Comparison of ENCODE assay signal across 8 mouse cellular contexts in the genomic region with DNA sequence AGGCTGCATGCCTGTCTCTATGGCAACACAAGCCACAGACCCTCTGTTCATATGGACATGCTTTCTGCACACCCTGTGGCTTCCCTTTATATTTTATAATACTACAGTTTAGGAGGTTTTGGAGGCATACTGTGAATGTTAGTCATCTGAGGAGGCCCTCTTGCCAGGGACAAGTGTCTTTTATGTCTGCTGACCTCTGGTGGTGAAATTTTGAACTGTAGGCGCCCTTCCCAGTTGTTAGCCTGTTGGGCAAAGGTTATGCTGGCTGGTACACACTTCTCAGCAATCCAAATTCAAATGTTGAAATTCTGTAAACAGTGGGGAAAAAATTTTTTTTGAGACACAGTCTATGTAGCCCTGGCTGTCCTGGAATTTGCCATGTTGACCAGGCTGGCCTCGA. TPM values are rescaled to one million over a fixed set of nuclear protein-coding genes. Genes with fewer than 3 reads are reported as not detected.
DNase-seq lines count a peak whose midpoint lies in the region; ATAC-seq and TF ChIP-seq lines count a peak whose summit lies in the region.

No protein-coding gene starts in this region.

- H3K4me1 ChIP-seq in midbrain, embryonic 11.5 days (ENCODE audit: control insufficient read depth, insufficient read depth, low read length) = no peaks in the 10 kb centered on the region
- no peaks in the 10 kb centered on the region for H3K4me1 ChIP-seq in midbrain, embryonic 13.5 days (replicated peaks)
- H3K4me1 ChIP-seq in cerebellum, adult 2 months (ENCODE audit: control insufficient read depth, insufficient read depth, low read length) = no peaks in the 10 kb centered on the region
- 0 out of 2 replicates have a peak, but pooled peaks cover 2% of the 10 kb centered on the region for H3K4me1 ChIP-seq in intestine, embryonic 15.5 days (replicated peaks)
- no peaks in the 10 kb centered on the region for H3K4me1 ChIP-seq in stomach, postnatal 0 days (replicated peaks; ENCODE audit: control insufficient read depth, insufficient read depth)

- no peaks in the 10 kb centered on the region for H3K36me3 ChIP-seq in midbrain, embryonic 11.5 days (ENCODE audit: control insufficient read depth, insufficient read depth, low read length)
- H3K36me3 ChIP-seq in midbrain, embryonic 13.5 days = no peaks in the 10 kb centered on the region
- H3K36me3 ChIP-seq in intestine, embryonic 15.5 days = no peaks in the 10 kb centered on the region
- H3K36me3 ChIP-seq in stomach, postnatal 0 days (ENCODE audit: control insufficient read depth, insufficient read depth, low read length) = no peaks in the 10 kb centered on the region

- no peak for TF ChIP-seq EP300 in stomach, postnatal 0 days (optimal IDR thresholded peaks at IDR 0.05)

- intact Hi-C loops in left cerebral cortex, postnatal 36 days (cut with DNase I) = loop anchor here (1.0 kb wide), 1 partner anchor 61 kb away; no protein-coding TSS in a partner anchor

- 0 out of 2 replicates have a peak, but pooled peaks have one; percentile 16 for ATAC-seq in midbrain, embryonic 11.5 days (ENCODE audit: low FRiP score)
- ATAC-seq in midbrain, embryonic 13.5 days = no peak
- ATAC-seq in intestine, embryonic 15.5 days = peak; percentile 64; the same call in 1 of the 2 replicates
- ATAC-seq in stomach, postnatal 0 days (ENCODE audit: low FRiP score, low TSS enrichment) = peak; percentile 67; the same call in 1 of the 2 replicates

- H3K9me3 ChIP-seq in midbrain, embryonic 11.5 days (ENCODE audit: control insufficient read depth, low read length) = no peaks in the 10 kb centered on the region
- no peaks in the 10 kb centered on the region for H3K9me3 ChIP-seq in midbrain, embryonic 13.5 days
- no peaks in the 10 kb centered on the region for H3K9me3 ChIP-seq in intestine, embryonic 15.5 days
- no peaks in the 10 kb centered on the region for H3K9me3 ChIP-seq in stomach, postnatal 0 days (ENCODE audit: control insufficient read depth, low read length)

- no peak overlapping the region for H3K27ac ChIP-seq in midbrain, embryonic 11.5 days (ENCODE audit: low read depth, low read length)
- no peak overlapping the region for H3K27ac ChIP-seq in midbrain, embryonic 13.5 days
- H3K27ac ChIP-seq in cerebellum, adult 2 months (ENCODE audit: insufficient read depth, low read length) = no peak overlapping the region
- no peak overlapping the region for H3K27ac ChIP-seq in intestine, embryonic 15.5 days
- no peak overlapping the region for H3K27ac ChIP-seq in stomach, postnatal 0 days (replicated peaks)

- H3K9ac ChIP-seq in midbrain, embryonic 11.5 days (ENCODE audit: low read length) = no peak overlapping the region
- H3K9ac ChIP-seq in midbrain, embryonic 13.5 days (replicated peaks) = no peak overlapping the region
- H3K9ac ChIP-seq in intestine, embryonic 15.5 days = no peak overlapping the region
- H3K9ac ChIP-seq in stomach, postnatal 0 days (ENCODE audit: low read length) = no peak overlapping the region

- 47% methylated on average over 2 of the region's 2 CpGs for WGBS in midbrain, embryonic 11.5 days
- WGBS in midbrain, embryonic 13.5 days = 50% methylated on average over 2 of the region's 2 CpGs
- WGBS in cerebellum, adult 2 months = 51% methylated on average over 2 of the region's 2 CpGs
- WGBS in intestine, embryonic 15.5 days = 45% methylated on average over 2 of the region's 2 CpGs
- WGBS in stomach, postnatal 0 days = 50% methylated on average over 2 of the region's 2 CpGs

- DNase-seq in midbrain, embryonic 11.5 days (ENCODE audit: low spot score, missing footprints) = peak; percentile 100
- DNase-seq in cerebellum, adult 2 months = peak; percentile 75 to 85
- peak; percentile 59 to 82 for DNase-seq in frontal cortex, postnatal 14 days (ENCODE audit: low spot score in 2 of 2)
- peak; percentile 69 to 83 for DNase-seq in left cerebral cortex, postnatal 36 days (ENCODE audit: low spot score in 2 of 2)
- DNase-seq in naive thymus-derived CD4-positive, alpha-beta T cell, adult 2 months (ENCODE audit: low read depth) = peak; percentile 88
- DNase-seq in stomach, postnatal 0 days (ENCODE audit: low spot score) = peak; percentile 90

- no peaks in the 10 kb centered on the region for H3K27me3 ChIP-seq in midbrain, embryonic 11.5 days (ENCODE audit: control insufficient read depth, insufficient read depth, low read length)
- no peaks in the 10 kb centered on the region for H3K27me3 ChIP-seq in midbrain, embryonic 13.5 days
- no peaks in the 10 kb centered on the region for H3K27me3 ChIP-seq in cerebellum, adult 2 months (ENCODE audit: control insufficient read depth, insufficient read depth, low read length)
- H3K27me3 ChIP-seq in intestine, embryonic 15.5 days (replicated peaks) = no peaks in the 10 kb centered on the region
- no peaks in the 10 kb centered on the region for H3K27me3 ChIP-seq in stomach, postnatal 0 days (ENCODE audit: control insufficient read depth, insufficient read depth, low read length)

- no peak overlapping the region for H3K4me3 ChIP-seq in midbrain, embryonic 11.5 days (ENCODE audit: low read depth, low read length)
- H3K4me3 ChIP-seq in midbrain, embryonic 13.5 days (replicated peaks) = no peak overlapping the region
- H3K4me3 ChIP-seq in cerebellum, adult 2 months (replicated peaks; ENCODE audit: insufficient read depth, low read depth, low read length) = no peak overlapping the region
- no peak overlapping the region for H3K4me3 ChIP-seq in intestine, embryonic 15.5 days (replicated peaks)
- no peak overlapping the region for H3K4me3 ChIP-seq in stomach, postnatal 0 days (ENCODE audit: low read depth, low read length)

- peak; percentile 71 for TF ChIP-seq CTCF in cerebellum, adult 2 months (IDR thresholded peaks at IDR 0.05; ENCODE audit: borderline replicate concordance, insufficient read depth, low read depth, low read length)
- peak; percentile 86 for TF ChIP-seq CTCF in stomach, postnatal 0 days (IDR thresholded peaks at IDR 0.05; ENCODE audit: low read depth)

- no peak overlapping the region for H3K4me2 ChIP-seq in midbrain, embryonic 11.5 days
- no peak overlapping the region for H3K4me2 ChIP-seq in midbrain, embryonic 13.5 days (replicated peaks)
- H3K4me2 ChIP-seq in intestine, embryonic 15.5 days (replicated peaks) = no peak overlapping the region
- H3K4me2 ChIP-seq in stomach, postnatal 0 days (replicated peaks; ENCODE audit: low read depth) = no peak overlapping the region

- no peak for TF ChIP-seq POLR2A in cerebellum, adult 2 months (IDR thresholded peaks at IDR 0.05; ENCODE audit: borderline replicate concordance, insufficient read depth, low read length)

RNA-seq across cellular contexts. Expression of gene Amhr2, which starts 2.7 kb away (rescaled TPM):
- polyA plus RNA-seq in midbrain, embryonic 11.5 days (2014; fragmentation: Nextera tagmentation; extraction: Ambion mirVana) = 0.37 TPM in 1 of 2 replicates, not detected in the other
- polyA plus RNA-seq in midbrain, embryonic 13.5 days (2015; fragmentation: Nextera tagmentation; extraction: Ambion mirVana) = 0.30 and 0.74 TPM in 2 replicates
- 3.2 TPM in 2 replicates for polyA plus RNA-seq in cerebellum, adult 2 months (2012; rRNA removed)
- 0.54 and 1.2 TPM in 2 replicates for polyA plus RNA-seq in intestine, embryonic 15.5 days (2015; fragmentation: Nextera tagmentation; extraction: Ambion mirVana)
- 1 to 10 TPM in 1 of 2 experiments, under 1 TPM in 1; 0.99 to 2.3 TPM for total RNA-seq in left cerebral cortex, postnatal 36 days (2021)
- 0.42 and 0.80 TPM in 2 replicates for polyA plus RNA-seq in stomach, postnatal 0 days (2015; fragmentation: Nextera tagmentation; extraction: Ambion mirVana)

RNA-seq across cellular contexts. Expression of gene Prr13, which starts 16.3 kb away (rescaled TPM):
- 92.7 and 110 TPM in 2 replicates for polyA plus RNA-seq in midbrain, embryonic 11.5 days (2014; fragmentation: Nextera tagmentation; extraction: Ambion mirVana)
- 113 and 119 TPM in 2 replicates for polyA plus RNA-seq in midbrain, embryonic 13.5 days (2015; fragmentation: Nextera tagmentation; extraction: Ambion mirVana)
- polyA plus RNA-seq in cerebellum, adult 2 months (2012; rRNA removed) = 160 and 164 TPM in 2 replicates
- polyA plus RNA-seq in intestine, embryonic 15.5 days (2015; fragmentation: Nextera tagmentation; extraction: Ambion mirVana) = 140 and 141 TPM in 2 replicates
- total RNA-seq in left cerebral cortex, postnatal 36 days (2021) = 10 to 100 TPM; 41.4 to 43.2 TPM
- polyA plus RNA-seq in stomach, postnatal 0 days (2015; fragmentation: Nextera tagmentation; extraction: Ambion mirVana) = 339 and 365 TPM in 2 replicates

RNA-seq across cellular contexts. Expression of gene Pcbp2, which starts 27.8 kb away (rescaled TPM):
- polyA plus RNA-seq in midbrain, embryonic 11.5 days (2014; fragmentation: Nextera tagmentation; extraction: Ambion mirVana) = 234 and 255 TPM in 2 replicates
- 164 and 166 TPM in 2 replicates for polyA plus RNA-seq in midbrain, embryonic 13.5 days (2015; fragmentation: Nextera tagmentation; extraction: Ambion mirVana)
- 539 and 562 TPM in 2 replicates for polyA plus RNA-seq in cerebellum, adult 2 months (2012; rRNA removed)
- 178 and 182 TPM in 2 replicates for polyA plus RNA-seq in intestine, embryonic 15.5 days (2015; fragmentation: Nextera tagmentation; extraction: Ambion mirVana)
- total RNA-seq in left cerebral cortex, postnatal 36 days (2021) = 100 to 1,000 TPM; 467 to 505 TPM
- 90.7 and 96.2 TPM in 2 replicates for polyA plus RNA-seq in stomach, postnatal 0 days (2015; fragmentation: Nextera tagmentation; extraction: Ambion mirVana)

RNA-seq across cellular contexts. Expression of gene Sp1, which starts 36.5 kb away (rescaled TPM):
- 11.2 and 11.7 TPM in 2 replicates for polyA plus RNA-seq in midbrain, embryonic 11.5 days (2014; fragmentation: Nextera tagmentation; extraction: Ambion mirVana)
- polyA plus RNA-seq in midbrain, embryonic 13.5 days (2015; fragmentation: Nextera tagmentation; extraction: Ambion mirVana) = 5.6 TPM in 2 replicates
- polyA plus RNA-seq in cerebellum, adult 2 months (2012; rRNA removed) = 12.6 and 14.1 TPM in 2 replicates
- polyA plus RNA-seq in intestine, embryonic 15.5 days (2015; fragmentation: Nextera tagmentation; extraction: Ambion mirVana) = 9.0 and 9.6 TPM in 2 replicates
- 10 to 100 TPM; 22.0 to 30.3 TPM for total RNA-seq in left cerebral cortex, postnatal 36 days (2021)
- polyA plus RNA-seq in stomach, postnatal 0 days (2015; fragmentation: Nextera tagmentation; extraction: Ambion mirVana) = 4.4 and 4.7 TPM in 2 replicates
